Mouse (Mus musculus): ENCODE data around the gene Shroom3.

Gene Shroom3

GRCm38 (mm10) chr5:92933599-92934217 is 250.5 kb downstream of the Shroom3 start:
- DNase-seq (ENCODE audit: low spot score): no peak

DNA sequence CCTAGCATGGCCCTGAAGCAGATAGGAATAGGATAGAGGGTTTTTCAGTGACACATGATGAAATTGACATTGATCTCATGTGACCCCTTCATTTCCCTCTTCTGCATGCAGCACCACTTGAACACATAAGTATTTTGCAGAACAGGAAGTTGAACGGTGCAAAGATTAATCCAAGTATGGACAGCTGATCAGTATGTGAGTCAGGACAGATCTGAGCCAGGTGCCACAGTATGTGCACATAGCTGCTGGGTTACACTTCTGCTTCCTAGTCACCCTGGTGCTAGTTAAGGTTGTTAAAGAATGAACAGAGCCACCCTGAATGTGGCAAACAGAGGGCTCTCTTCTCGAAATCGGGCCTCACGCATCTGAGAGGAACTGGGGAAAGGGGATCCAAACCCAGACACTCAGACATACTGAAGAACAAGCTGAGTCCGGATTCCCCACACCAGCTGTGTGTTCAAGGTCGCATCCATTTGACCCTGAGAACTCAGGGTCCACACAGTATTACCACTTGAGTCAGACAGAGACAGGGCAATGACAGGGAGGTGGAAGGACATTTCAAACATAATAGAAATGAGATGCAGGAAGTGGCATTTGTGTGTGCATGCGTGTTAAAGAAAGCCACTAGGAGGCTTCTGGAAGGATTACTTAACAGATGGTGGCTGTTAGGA is 251.2 kb downstream of the Shroom3 start:
- no peak for DNase-seq (ENCODE audit: low spot score)

DNA sequence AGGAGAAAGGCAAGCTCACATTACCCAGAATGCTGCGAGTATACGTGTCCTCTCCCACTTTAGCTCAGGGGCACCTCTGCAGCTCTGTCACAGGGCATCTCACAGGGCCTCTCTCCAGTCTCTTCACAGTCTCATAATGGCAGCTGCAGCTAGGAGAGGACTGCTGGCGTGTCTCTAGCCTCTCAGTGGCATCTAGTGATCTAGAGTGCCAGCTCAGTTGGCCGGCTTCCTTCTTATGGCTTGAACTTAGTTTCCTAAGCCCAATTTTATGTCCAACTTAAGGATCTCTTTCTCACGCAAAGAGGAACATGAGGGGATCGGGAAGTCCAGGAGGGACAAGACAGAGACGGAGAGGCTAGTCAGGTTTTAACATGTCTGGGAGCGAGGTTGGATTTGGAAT is 252.6 kb downstream of the Shroom3 start:
- DNase-seq (ENCODE audit: low spot score): no peak

GRCm38 (mm10) chr5:92937701-92938100 is 254.5 kb downstream of the Shroom3 start:
- DNase-seq (ENCODE audit: low spot score): no peak

- DNase-seq (ENCODE audit: low spot score): no peak
Measured at GRCm38 (mm10) chr5:92939246-92939995, 256.2 kb downstream of the Shroom3 start.

GRCm38 (mm10) chr5:92942166-92942565 is 258.9 kb downstream of the Shroom3 start:
- no peak for DNase-seq (ENCODE audit: low spot score)

DNA sequence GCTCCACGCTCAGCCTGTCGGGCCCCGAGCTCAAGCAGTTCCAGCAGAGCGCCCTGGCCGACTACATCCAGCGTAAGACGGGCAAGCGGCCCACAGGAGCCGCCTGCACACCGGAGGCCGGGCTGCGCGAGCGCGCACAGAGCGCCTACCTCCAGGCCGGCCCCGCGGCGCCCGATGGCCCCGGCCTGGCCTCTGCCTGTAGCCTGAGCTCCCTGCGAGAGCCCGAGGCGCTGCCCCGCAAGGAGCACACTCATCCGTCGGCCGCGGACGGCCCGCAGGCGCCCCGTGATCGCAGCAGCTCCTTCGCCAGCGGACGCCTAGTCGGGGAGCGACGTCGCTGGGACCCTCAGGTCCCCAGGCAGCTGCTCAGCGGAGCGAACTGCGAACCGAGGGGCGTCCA is 259.3 kb downstream of the Shroom3 start:
- no peak for DNase-seq (ENCODE audit: low spot score)

DNA sequence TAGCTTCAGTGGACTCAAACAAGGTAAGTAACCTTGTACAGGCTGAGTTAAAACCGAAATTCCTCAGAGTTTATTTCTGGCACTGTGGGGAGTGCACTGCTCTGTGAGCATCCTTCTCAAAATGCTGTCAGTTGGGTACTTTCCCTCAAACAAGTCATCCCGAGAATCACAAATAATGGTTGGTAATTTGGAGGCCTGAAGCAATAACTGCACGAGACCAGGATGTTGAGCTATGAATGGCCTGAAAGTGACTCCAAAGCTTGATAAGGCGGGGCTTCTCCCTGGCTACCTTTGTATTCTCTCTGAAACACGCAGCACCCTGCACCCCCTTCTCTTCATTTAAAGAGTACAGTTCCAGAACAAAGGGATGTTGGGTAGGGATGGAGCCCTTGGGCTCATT is 261.6 kb downstream of the Shroom3 start:
- no peak for DNase-seq (ENCODE audit: low spot score)

- DNase-seq (ENCODE audit: low spot score): no peak
Measured at GRCm38 (mm10) chr5:92948972-92949745, 265.9 kb downstream of the Shroom3 start.

GRCm38 (mm10) chr5:92950583-92950982 is 267.3 kb downstream of the Shroom3 start:
- no peak for DNase-seq (ENCODE audit: low spot score)

DNA sequence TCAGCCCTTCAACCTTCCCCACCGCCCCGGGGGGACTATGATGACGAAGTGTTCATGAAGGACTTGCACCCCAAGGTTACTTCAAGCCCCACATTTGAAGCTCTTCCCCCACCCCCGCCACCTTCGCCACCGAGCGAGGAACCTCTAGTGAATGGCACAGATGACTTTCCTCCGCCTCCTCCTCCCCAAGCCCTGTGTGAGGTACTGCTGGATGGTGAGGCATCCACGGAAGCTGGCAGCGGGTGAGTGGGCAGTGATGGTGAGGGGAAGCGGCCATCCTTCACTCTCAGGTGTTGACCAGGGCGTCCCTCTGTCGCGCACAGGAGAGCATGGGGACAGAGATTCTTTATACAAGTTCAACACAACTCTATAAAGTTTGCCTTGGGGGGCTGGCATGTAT is 267.8 kb downstream of the Shroom3 start:
- DNase-seq (ENCODE audit: low spot score): no peak

- no peak for DNase-seq (ENCODE audit: low spot score)
Measured at GRCm38 (mm10) chr5:92953865-92954264, 270.6 kb downstream of the Shroom3 start.

DNA sequence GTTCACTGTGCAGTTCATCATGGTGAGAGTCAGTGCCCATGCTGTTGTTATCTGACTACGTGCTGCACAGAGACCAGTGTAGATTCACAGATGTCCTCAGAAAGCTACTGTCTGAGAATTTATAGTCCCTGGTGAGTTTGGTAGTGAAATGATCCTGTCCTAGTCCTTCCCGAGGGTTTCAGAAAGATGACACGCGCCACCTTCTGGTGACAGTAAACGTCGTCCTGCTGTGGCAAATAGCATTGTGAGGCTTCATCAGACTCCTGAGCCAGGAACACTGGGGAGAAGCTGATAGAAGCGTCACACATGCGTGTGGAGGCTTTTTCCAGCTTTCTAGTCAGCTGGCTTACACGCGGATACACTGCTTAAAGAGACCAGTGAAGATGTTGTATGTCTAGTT is 271.1 kb downstream of the Shroom3 start:
- DNase-seq (ENCODE audit: low spot score): no peak

- no peak for DNase-seq (ENCODE audit: low spot score)
Measured at GRCm38 (mm10) chr5:92954827-92955475, 271.7 kb downstream of the Shroom3 start.

GRCm38 (mm10) chr5:92959287-92959686 is 276.1 kb downstream of the Shroom3 start:
- no peak for DNase-seq (ENCODE audit: low spot score)

GRCm38 (mm10) chr5:92959708-92960107 is 276.5 kb downstream of the Shroom3 start:
- no peak for DNase-seq (ENCODE audit: low spot score)

DNA sequence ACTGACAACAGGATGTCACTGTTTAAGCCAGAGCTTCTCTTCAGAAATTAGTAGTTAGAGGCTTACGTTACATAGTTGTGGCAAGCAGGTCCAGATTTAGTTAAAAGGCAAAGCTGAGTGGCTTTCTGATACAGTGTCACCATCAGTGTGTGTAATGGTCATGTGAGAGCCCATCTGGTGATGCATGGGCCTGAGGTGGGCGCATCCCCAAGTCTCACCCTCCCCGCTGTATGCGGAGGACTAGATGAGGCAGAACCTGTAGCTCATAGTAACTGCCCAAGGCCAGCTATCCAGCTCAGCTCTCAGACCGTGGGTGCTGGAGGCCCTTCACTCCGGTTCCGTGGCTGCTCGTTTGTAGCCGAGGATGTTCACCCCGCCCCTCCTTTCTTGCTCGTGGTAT is 278.1 kb downstream of the Shroom3 start:
- DNase-seq (ENCODE audit: low spot score): no peak

DNA sequence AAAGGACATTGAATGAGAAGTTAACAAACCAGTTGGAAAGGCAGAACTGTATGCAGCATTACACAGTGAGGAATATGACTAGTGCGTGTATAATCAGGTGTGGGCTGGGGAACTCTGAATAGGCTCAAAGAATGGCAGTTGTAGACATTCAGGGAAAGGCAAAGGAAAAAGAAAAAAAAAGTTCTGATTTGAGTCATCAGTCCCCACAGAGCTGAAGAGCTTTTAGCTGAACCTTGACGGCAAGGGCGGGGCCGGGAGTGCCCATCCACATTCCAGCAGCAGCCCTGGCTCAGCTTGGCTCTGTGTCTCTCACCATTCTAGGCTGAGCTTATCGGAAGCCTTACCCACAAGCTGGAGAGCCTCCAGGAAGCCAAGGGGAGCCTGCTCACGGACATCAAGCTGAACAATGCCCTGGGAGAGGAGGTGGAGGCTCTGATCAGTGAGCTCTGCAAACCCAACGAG is 278.6 kb downstream of the Shroom3 start:
- no peak for DNase-seq (ENCODE audit: low spot score)

GRCm38 (mm10) chr5:92964691-92965090 is 281.5 kb downstream of the Shroom3 start:
- no peak for DNase-seq (ENCODE audit: low spot score)

- DNase-seq (ENCODE audit: low spot score): no peak
Measured at GRCm38 (mm10) chr5:92967143-92967542, 283.9 kb downstream of the Shroom3 start.

DNA sequence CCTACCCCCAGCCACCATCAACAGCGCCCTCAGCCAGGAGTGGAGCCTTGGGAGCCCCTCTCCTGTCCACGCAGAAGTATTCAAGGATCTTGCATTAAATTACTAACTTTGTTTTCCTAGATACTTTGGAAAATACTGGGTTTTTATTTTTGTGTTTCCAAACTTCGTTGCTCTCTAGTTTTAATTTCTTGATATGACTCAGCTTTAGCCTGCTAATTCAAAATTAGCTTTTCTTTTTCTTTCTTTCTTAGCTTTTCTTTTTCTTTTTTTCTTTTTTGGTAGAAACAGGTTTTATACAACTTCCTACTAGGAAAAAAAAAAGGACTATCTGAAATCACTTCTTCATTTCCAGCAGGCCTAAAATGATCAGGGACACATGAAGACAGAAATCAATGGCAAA is 284.7 kb downstream of the Shroom3 start:
- no peak for DNase-seq (ENCODE audit: low spot score)

DNA sequence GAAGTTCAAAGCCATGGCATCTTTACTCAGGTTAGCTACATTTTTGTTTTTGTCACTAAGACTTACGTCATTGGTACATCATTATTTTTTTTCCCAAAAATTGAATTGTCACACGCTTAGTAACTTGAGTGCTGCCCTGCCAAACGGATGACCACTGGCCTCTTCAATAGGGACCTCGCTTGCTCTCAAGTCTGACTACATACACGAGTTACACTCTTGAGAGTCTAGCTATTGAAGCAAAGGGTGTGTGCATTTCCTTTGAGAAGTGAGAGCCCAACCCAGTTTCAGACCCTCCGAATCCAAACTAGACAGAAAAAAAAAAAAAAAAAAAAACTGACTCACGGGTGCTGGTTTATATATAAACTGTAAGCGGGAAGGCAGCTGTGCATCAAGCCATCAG is 286.2 kb downstream of the Shroom3 start:
- DNase-seq (ENCODE audit: low spot score): no peak
